Mouse (Mus musculus) spleen, postnatal 4 days (tissue): Measurements from ENCODE around the gene Krt9.

Source experiments
- DNase-seq, 2 experiments: peaks; one replicate each; pipeline ENCODE4 v3.0.0; 2022; ENCODE audit warnings: low spot score in 2 of 2

Gene Krt9

DNA sequence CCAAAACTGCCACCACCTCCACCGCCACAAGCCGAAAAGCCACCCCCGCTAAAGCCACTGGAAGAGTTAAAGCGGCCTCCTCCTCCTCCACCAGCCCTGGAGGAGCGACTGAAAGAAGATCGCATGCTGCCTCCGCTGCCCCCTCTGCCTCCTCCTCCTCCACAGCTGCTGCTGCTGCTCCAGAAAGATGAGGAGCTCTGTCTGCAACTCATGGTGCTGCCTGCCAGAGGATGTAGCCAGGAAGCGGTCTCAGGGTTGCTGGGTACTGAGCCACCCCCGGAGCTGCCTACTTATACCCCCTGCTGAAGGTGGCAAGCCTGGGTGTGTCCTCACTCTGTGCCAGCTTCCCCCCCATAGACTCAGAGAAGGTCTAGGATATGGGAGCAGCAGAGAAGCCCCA is at the start of gene Krt9:
Krt9 (minus strand) TSS at position 255 of the 400 bp plus-strand sequence.
- no peak for DNase-seq

DNA sequence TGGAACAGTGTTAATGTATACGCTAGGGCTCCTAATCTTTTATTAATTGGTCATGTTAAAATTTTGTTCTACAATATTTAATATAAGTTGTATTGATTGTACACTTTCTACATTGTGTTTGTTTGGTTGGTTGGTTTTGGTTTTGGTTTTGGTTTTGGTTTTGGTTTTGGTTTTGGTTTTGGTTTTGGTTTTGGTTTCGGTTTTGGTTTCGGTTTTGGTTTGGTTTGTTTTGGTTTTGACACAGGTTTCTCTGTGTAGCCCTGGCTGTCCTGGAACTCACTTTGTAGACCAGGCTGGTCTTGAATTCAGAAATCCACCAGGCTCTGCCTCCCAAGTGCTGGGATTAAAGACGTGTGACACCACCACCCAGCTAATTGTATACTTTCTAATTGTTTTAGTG is 47.2 kb upstream of the Krt9 start:
- peak in 1 of 2 experiments; percentile 2 for DNase-seq

DNA sequence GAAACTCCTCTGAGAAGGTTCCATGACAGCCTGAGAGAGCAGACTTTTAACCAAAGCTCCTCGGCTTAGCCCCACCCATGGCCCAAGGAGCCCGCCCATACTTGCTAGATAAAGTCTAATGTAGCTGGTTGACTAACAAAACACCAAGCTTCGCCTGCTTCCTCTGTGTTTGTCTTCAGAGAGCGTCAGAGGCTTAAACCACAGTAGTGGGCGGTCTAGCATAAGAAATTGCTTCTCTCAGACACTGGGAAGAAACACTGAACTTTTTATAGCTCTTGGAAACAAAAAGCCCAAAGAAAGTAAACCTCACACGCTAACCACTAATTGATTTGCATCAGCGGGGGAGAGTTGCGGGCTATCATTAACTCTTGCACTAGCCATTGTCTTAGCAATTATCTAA is 28.7 kb upstream of the Krt9 start:
- no peak for DNase-seq

DNA sequence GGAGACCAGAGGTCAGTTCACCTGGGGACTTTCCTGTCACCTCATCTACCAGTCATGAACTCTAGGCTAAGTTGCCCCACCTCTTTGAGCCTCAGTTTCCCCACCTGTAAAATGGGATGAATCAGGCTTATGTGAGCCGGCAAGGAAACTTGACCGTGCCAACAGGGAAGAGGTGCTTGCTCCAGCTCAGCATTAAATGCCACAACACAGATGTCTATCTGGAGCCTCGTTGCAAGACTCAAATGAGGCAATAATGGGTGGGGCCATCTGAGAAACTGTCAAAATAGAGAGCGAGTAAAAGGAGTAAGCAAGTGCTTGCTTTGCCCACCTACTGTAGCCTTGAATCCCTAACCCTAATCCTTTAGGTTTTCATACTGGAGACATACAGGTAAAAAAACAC is 26.3 kb upstream of the Krt9 start:
- DNase-seq: no peak

DNA sequence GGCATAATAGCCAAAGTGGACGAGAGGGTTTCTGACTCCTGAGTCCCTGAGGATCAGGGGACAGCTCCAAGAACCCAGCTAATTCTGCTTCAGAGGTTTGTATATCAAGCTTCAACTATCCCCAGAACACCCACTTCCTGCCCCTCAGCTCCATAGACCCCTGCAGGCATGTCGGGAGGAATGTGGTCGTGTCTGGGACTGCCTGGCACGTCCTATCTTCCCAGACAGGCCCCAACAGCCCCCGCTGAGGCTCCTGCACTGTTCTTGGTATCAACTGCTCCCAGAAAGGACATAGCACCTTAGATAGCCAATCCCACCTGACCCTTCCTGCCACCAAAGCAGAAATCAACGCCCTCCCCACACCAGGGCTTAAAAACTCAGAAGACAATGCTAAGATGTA is 15.5 kb upstream of the Krt9 start:
- DNase-seq: no peak

DNA sequence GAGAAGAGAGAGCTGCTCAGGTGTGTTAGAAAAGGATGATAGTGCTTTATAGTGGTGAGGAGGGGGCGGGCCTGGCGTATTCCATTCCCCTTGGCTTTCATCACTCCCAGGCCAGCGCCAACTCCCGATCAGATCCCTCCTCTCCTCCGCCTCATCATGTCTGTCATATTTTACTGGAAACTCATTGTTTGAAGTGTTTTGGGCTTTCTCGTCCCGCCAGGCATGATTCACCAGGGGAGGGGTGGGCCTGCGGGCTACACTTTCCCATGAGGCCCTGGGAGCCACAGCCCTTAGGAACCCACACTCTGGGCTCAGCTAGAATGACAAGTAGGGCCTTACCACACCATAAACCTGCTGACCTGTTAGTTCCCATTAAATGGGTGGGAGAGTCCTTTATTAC is 14.5 kb upstream of the Krt9 start, which contains the start of gene Krt14:
Krt14 (minus strand) TSS at position 51 of the 400 bp plus-strand sequence.
- DNase-seq: no peak

DNA sequence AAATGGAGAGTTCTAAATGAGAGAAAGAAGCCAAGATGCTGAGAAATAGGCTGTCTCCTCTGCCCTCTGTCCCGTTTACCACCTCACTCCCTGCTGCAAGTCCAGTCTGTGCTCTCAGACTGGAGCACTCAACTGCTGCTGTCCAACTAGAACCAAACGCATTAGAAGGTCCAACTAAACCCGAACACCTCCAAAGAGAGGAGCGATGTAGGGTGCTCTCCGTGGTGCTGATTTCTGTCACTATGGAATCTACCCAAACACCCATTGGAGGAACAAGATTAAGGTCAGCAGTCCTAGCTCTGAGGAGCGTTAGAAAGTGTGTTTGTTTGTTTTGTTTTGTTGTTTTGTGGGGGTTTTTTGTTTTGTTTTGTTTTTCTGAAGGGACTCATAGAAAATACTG is 10.4 kb upstream of the Krt9 start:
- DNase-seq: no peak

DNA sequence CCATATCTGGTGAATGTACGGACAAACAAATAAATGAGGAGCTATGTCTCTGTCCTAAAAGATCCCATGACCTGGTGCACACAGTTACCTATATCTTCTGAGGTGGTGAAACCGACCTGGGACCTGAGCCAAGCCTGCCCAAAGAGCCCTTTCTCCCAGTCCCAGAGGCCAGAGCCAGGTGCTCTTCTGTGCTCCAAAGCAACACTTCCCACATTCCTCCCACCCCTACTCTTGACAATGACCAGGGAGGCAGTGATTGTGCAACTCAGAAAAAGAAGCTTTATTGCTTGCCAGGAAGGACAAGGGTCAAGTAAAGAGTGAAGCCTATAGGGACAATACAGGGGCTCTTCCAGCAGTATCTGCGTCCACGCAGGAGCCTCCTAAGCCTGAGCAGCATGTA is 9.9 kb upstream of the Krt9 start:
- DNase-seq: no peak

DNA sequence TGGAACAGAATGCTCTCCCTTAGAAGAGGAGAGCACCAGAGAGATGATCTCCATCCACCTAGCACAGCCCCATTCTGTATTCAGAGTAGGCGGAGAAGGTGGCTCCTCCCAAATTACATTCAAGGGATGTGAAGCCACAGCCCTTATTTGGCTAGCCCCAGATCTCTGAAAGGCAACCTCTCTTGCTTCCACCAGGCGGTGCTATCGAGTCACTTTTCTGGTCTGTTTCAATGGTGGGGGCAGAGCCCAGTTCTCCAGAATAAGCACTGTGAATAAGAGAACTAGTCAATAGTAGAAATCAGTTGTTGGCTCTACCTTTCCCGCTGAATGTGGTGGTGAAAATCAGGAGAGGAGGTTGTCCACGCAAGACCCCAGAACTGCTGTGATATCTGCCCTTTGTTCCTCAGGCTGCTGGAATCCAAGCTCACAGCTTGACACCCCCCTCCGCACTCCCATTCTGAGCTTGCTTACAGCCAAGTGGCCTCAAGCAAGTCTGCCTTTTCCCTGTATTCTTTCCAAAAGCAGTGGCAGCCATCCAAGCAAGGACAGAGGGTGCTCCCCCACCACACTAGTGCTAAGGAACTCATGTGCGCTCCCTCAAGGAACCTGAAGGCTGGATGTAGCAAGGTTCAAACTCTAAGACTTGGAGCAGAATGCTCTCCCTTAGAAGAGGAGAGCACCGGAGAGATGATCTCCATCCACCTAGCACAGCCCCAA is 7.2 kb upstream of the Krt9 start:
- DNase-seq: no peak

DNA sequence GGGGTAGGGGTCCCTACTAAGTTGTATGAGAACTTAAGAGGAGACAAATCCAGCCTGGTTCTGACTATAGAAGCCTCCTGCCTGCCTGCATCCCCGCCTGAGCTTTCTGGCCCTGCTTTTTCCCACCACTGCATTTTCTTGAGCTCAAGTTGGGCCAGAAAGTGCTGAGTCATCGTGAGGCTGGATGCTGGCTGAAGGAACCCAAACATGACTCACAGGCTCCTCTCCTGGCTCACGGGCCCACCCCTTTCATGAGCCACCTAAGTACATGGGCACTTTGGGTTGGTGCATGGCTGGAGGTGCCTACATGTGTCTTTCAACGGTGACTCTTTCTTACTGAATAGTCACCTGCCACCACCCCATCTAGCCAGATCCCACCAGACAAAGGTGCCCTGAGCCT is 5.6 kb upstream of the Krt9 start:
- DNase-seq: no peak

DNA sequence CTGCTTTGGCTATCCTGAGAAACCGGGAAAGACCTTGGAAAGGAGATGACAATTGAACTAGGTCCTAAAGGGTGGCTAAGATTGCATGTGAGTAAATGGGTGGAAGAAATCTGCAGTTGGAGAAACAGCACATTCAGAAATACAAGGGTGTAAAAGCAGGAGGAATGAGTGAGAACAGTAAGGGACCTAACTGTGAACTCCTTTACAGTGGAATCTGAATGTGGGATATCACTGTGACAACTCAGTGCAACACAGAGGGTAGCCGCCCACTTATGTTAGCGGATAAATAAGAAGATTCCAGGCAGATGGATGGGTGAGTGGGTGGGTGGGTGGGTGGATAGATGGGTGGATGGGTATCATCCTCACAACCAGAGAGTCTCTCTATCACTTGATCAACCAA is 1.2 kb downstream of the Krt9 start:
- DNase-seq: no peak

DNA sequence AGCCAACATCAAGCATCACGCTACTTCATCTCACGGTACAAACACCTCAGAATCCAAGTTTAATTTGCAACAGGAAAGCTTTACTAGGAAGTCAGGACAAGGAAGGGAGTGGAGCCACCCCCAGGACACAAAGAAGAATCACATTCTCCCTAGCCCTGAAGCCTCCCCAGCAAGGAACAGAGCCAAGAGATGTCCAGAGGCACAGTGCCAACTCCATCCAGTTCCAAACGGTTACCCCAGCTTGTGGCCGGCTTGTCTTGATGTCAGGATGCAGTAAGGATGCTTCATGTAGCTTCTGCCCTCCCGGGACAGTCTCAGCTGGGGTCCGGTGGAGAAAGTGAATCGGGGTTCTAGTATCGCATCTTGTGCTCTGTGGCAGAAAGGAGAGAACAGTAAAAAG is 6.3 kb downstream of the Krt9 start:
- no peak for DNase-seq

DNA sequence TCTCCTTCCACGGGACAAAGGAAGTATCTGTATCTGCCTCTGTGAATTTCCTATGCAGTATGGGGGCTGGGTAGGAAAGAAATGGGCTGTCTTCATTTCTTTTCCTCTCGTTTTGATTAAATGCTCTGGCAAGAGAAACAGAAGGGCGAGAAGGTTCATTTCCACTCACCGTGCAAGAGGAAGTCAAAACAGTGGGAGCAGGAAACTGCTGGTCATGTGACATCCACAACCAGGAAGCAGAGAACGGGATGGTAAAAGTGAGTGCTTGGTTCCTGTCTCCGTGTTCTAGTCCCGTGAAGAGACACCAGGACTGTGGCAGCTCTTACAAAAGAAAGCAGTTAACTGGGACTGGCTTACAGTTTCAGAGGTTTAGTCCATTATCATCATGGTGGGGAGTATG is 11.3 kb downstream of the Krt9 start:
- DNase-seq: no peak

DNA sequence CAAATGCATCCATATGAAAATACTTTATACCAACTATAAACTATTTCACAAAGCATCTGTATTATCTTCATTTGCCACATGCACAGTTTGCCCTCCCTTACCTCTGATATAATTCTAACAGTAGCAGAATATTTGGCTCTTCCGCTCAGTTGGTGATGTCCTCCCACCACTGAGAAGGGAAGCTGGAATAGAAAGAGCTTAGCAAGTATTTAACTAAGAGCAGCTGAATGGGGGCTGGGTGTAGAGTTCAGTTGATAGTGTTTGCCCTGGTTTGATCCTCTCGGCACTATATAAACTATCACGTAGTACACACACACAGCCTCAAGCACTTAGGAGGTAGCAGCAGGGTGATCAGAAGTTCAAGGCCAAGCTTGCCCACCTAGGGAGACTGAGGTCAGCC is 13.8 kb downstream of the Krt9 start:
- no peak for DNase-seq

DNA sequence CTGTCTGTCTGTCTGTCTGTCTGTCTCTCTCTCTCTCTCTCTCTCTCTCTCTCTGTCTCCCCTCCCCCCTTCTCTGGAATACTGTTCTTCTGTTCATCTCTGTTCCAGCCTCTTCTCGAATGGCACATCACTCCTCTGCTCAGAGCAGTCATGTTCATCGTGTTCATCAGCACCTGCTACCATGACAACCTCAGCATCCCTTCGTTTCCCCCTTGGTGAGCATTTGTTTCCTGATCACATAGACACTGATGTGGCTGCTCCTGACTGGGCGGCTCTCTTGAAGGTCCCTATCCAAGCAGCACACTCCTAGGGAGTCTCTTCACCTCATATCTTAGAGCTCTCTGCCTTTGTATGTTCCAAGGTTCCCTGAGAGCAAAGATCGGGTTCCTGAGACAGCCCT is 14.7 kb downstream of the Krt9 start:
- DNase-seq: no peak

DNA sequence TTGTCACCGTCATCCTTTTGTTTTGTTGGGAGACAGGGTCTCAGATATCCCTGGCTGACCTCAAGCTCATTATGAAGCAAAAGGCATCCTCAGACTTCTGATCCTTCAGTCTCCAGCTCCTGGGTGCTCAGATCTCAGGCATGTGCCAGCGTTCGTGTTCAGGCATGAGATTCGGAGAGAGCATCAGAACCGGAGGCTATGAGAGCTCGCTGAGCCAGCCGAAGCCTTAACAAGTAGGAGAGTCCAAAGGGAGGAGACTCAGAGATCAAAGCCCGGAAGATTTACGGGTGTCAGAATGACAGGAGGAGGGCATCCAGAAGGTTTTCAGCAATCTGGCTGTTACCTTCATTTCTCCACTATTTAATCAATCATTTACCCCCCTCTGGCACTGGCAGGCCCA is 16.3 kb downstream of the Krt9 start:
- DNase-seq: no peak

DNA sequence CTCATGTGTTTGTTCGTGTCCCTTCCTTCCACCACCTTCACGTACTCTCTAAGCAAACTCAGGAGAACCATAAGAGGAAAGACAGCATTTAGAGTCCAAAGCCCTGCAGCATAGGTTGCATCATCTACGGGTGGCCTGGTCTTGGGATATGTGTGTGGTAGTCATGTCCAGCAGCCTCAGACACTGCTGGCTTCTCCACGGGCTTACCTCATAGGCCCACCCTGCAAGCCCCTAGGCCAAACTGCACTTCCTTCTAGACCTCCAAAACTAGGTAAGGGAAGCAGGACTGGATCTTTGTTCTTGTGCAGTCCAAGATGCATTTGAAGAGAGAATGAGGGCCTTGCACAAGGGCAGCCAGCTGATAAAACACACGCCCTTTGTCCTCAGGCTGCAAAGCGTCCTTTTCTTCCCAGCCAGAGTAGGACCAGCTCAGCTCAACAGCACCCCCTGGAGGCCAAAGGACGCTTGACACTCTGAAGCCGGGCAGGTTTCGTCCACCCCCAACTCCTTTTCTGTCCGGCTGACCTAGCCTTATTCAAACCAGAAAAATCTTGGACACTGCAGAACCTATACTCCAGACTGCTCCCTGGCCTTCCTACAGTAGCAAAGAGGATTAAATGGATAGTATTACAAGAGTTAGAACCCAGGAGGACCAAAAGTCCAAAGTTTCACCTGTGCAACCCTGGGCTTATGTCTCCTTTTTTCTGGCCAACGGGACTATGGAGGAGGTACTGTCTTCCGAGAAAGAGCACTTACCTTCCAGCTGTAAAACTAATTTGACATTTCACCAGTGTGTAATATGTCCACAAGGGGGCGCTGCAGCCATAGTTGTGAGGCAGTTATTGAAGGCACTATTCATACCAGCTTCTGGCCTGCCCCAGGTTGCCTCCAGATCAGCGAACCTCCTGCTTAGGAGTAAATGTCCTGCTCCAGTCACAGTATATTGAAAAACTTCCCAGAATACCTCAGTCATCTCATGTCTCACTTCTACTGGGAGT is 24.0 kb downstream of the Krt9 start:
- DNase-seq: peak; percentile 34 to 77

DNA sequence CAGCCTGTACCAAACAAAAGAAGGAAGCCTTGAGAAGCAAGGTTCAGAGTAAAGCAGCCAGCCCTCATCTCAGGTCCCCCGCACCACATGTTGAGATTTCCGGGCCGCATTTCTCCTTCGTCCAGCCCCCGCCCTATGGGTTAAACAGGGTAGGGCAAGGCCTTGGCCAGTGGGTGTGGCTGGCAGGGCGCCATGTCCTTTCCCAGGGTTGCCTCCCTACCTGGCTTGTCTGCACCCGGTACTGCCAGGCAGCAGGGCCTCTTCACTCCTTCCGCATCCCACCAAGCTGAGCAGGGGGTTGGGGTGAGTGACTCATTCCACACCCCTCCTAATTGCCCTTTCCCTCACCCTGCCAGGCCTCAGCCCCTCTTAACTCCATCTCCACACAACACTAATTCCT is 25.0 kb downstream of the Krt9 start:
- no peak for DNase-seq

DNA sequence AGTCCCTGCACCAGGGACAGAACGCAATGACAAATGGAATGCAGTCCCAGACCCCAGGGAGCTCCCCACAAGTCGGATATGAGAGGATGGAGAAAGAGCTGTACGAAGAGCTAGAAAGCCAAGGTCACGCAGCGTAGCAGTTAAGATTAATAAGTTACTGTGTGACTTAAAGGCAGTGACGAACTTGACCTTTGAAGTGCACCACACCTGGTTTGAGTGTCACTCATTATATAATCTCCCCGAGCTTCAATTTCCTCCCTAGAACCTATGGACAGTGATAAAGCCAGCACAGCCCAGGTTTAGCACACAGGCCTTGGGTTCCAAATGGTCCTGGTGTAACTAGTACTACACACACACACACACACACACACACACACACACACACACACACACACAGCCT is 28.7 kb downstream of the Krt9 start:
- no peak for DNase-seq

DNA sequence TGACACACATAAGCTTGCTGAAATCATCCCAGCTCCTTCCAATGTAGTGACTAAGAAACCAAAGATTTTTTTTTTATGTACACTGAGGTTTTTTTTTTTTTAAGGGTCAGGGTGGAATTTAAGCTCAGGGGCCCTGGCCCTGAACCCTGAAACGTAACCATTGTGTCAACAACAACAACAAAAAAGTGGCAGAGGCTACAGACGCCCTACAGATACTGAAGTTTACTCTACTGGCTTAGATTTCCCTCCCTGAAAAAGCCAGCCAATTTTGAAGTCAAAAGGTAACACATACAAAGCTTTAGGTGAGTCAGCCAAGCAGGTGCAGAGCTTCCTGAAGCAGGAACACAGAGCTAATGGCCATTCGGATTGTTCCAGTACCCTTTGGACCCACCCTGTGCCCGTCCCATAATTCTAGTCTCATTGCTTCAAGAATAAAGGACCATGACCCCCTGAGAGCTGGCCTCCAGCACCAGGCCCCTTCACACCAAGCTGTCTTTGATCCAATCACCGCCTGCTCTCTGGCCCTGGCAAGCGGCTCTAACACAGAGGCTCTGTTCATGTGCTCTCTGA is 35.1 kb downstream of the Krt9 start:
- no peak for DNase-seq

DNA sequence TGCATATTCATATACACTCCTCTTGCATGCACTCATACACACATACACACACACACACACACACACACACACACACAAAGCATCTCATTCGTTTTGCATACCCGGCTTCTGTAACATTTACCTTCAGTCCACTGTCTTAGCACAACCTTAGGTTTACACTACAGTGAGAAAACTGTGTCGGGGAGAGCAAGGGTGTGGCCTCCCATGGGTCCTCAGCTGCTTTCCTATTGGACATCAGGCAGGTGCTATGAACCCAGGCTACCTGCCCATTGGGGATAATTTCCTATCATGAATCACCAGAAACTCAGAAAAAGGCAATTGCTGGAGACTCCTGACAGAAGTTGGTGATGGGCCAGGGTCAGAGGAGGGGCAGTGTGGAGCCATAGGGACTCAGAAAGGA is 35.7 kb downstream of the Krt9 start:
- no peak for DNase-seq

DNA sequence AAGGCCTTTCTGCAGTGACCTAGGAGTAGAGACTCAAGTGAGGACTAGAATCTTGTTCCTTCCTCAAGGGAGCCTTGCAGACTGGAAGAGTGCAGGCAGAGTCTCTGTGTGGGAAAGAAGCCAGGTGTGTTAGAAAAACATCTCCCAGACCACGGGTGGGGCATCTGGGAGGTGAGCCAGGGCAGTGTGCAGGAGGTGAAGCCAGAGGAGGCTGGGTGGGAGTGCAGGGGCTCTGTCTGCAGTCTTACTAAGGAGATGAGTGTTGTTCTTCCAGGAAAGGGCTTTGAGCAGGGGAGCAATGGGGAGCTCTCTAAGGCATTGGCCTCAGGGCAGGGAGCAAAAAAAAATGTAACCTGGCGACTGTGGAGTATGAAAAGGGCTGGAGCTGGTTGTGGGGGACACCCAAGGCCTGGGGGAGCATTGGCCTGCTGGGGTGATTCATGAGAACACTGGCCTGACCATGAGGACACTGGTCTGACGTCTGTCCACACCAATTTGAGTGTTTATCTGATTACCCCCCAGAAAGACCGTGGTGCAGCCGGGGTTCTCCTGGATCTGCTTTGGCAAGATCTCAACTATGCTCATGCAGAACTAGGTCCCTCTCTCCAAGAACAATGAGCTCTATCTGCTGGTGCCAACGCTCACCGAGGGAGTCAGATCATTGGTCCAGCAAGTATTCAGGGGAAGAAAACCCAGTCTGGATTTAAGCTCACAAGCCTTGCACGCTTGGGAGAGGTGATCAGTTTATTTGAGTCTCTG is 37.4 kb downstream of the Krt9 start:
- no peak for DNase-seq
